In the genomic region with DNA sequence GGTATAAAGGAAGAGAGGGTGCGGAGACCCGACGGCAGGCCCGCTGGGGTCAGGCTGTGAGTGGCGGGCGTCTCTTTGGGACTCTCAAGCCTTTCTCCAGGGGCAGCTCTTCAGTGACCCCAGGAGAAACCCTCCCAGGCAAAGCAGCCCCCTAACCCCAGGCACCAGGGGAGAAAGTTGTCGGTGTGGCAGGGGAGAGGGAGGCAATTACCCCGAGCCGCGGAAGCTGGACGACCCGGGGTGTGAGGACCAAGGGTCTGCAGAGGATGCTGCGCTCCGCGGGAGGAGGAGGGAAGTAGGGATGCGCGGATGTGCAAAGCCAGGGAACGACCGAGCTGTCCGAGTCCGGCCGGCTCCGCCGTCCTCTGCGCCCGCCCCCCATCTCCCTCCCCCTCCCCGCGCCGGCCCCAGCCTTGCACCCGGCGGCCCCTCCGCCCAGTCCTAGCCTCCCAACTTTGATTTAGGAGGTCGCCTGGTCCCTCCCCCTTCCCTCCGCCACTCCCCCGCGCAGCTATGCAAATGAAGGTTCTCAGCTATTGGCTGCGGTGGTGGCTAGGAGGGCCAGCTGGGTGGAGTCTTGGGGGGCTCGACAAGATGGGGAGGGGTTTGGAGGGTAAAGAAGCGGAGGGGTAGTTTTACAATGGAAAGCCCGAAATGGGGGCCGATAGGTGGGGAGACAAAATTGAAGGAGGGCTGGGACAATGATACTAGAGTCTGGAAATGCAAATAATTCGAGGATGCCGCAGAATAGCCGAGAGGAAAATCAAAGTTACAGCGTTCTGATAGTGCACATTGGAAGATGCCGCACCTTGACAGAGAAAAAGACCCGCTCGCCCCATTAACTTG, we compare ENCODE assay signal across 9 mouse cellular contexts. TPM values are rescaled to one million over a fixed set of nuclear protein-coding genes. Genes with fewer than 3 reads are reported as not detected.
A peak's percentile ranks its signal among the peaks of the same experiment; 100 is the strongest.
DNase-seq lines count a peak whose midpoint lies in the region; ATAC-seq lines count a peak whose summit lies in the region.
"Had no signal": no experiment of that assay in that cellular context is flagged by ENCODE, and none has a peak within 500 bp of the region (broad histone marks: within the 10 kb centered on the region; RNA-seq: fewer than 3 reads in every experiment).

A gene (minus strand): TSS at position 474 of the 846 bp plus-strand sequence.

- peaks cover 10% of the 10 kb centered on the region for H3K4me1 ChIP-seq in liver, embryonic 11.5 days (replicated peaks; ENCODE audit: control insufficient read depth, insufficient read depth, low read length)

- peak within 1 kb of the TSS; percentile 42 for H3K4me3 ChIP-seq in liver, embryonic 11.5 days (ENCODE audit: low read depth, low read length)

- H3K9me3 ChIP-seq in liver, embryonic 11.5 days (ENCODE audit: control insufficient read depth, low read length): no peaks in the 10 kb centered on the region

- peak within 1 kb of the TSS; percentile 64 for H3K4me2 ChIP-seq in liver, embryonic 11.5 days

- H3K36me3 ChIP-seq in liver, embryonic 11.5 days (ENCODE audit: control insufficient read depth, insufficient read depth, low read length): no peaks in the 10 kb centered on the region
- H3K36me3 ChIP-seq: G1E had no signal

- WGBS in liver, embryonic 11.5 days: 3% methylated on average over 44 of the region's 48 CpGs

- H3K9ac ChIP-seq in liver, embryonic 11.5 days (ENCODE audit: low read depth, low read length): no peak within 1 kb of the TSS

- peak; percentile 68 for ATAC-seq in liver, embryonic 11.5 days (replicated peaks; ENCODE audit: low FRiP score)

- H3K27me3 ChIP-seq in liver, embryonic 11.5 days (replicated peaks; ENCODE audit: control insufficient read depth, insufficient read depth, low read length): peaks cover 71% of the 10 kb centered on the region

- no peak for DNase-seq in layer of hippocampus, adult 8-10 months (ENCODE audit: low spot score in 2 of 2)
- DNase-seq in layer of hippocampus, adult 9-11 months: no peak
- peak; percentile 93 for DNase-seq in embryo, embryonic 10.5 days (ENCODE audit: low spot score)
- DNase-seq in heart, adult 9 months (ENCODE audit: low spot score in 2 of 2): peak; percentile 52 to 53
- peak; percentile 39 to 48 for DNase-seq in kidney, adult 8-10 months
- DNase-seq in liver, embryonic 11.5 days (ENCODE audit: low spot score): peak; percentile 82
- peak; percentile 91 for DNase-seq in neural tube, embryonic 10.5 days (ENCODE audit: extremely low spot score, low spot score)
- DNase-seq in testis, postnatal 10 days (ENCODE audit: low spot score): peak; percentile 87

- H3K27ac ChIP-seq in liver, embryonic 11.5 days (ENCODE audit: low read depth, low read length): no peak within 1 kb of the TSS

RNA-seq across cellular contexts. Expression of the gene that starts here (rescaled TPM):
- 10 to 100 TPM; 47.7 to 56.4 (median 52.4) TPM for total RNA-seq in layer of hippocampus, adult 8-10 months (2022)
- 0.22 and 0.43 TPM in 2 replicates for polyA plus RNA-seq in liver, embryonic 11.5 days (2014; fragmentation: Nextera tagmentation; extraction: Ambion mirVana)
- polyA plus RNA-seq: G1E had no signal

Comparison
In these comparisons a context has a peak if more than half of its experiments do, and no peak if none do; other contexts are left out.
1. Peak in DNase-seq, ATAC-seq, H3K4me3 ChIP-seq and H3K4me2 ChIP-seq in liver, embryonic 11.5 days; RNA of the gene not detected or under 1 TPM.
2. DNase-seq: peak in embryo, embryonic 10.5 days (single experiment), heart, adult 9 months (2 of 2), kidney, adult 8-10 months (2 of 2), neural tube, embryonic 10.5 days (single experiment) and testis, postnatal 10 days (single experiment); none in layer of hippocampus, adult 8-10 months (0 of 2) and layer of hippocampus, adult 9-11 months (single experiment).